Comparison of ENCODE assay signal across 11 mouse cellular contexts in the genomic region with DNA sequence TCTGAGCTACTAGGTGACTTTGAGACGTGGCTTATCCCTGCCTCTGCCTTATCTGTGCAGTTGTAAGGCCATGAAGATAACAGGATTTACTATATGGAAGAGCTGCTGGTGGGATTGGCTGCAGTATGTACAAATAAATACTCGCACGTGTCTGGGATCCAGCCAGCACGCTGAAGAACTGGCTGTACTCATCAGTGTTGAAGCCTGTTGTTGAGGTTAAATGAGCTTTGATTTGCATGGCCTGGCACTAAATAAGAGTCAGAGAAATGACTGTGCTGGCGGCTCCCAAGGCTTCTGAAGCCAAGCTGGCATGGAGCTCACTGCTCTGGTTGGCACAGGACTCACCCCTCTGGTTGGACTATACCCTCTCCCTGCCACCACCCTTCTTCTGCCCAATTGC. TPM values are rescaled to one million over a fixed set of nuclear protein-coding genes. Genes with fewer than 3 reads are reported as not detected.
DNase-seq lines count a peak whose midpoint lies in the region; ATAC-seq lines count a peak whose summit lies in the region.
"Had no signal": no experiment of that assay in that cellular context is flagged by ENCODE, and none has a peak within 500 bp of the region (broad histone marks: within the 10 kb centered on the region; RNA-seq: fewer than 3 reads in every experiment).

No protein-coding gene starts in this region.

- H3K4me3 ChIP-seq in heart, embryonic 11.5 days (ENCODE audit: low read depth, low read length), result no peak overlapping the region
- no peak overlapping the region for H3K4me3 ChIP-seq in hindbrain, embryonic 14.5 days (replicated peaks; ENCODE audit: low read length)

- H3K36me3 ChIP-seq in heart, embryonic 11.5 days (ENCODE audit: control insufficient read depth, insufficient read depth, low read length), result no peaks in the 10 kb centered on the region
- no peaks in the 10 kb centered on the region for H3K36me3 ChIP-seq in hindbrain, embryonic 14.5 days (replicated peaks; ENCODE audit: control insufficient read depth, insufficient read depth)

- H3K9me3 ChIP-seq in heart, embryonic 11.5 days (replicated peaks; ENCODE audit: control insufficient read depth, low read length), result no peaks in the 10 kb centered on the region
- no peaks in the 10 kb centered on the region for H3K9me3 ChIP-seq in hindbrain, embryonic 14.5 days (ENCODE audit: control insufficient read depth, low read length)

- H3K27ac ChIP-seq in heart, embryonic 11.5 days (ENCODE audit: low read depth, low read length), result no peak overlapping the region
- no peak overlapping the region for H3K27ac ChIP-seq in hindbrain, embryonic 14.5 days
- H3K27ac ChIP-seq: liver, embryonic 14.5 days had no signal

- 45% methylated on average over 5 of the region's 5 CpGs for WGBS in heart, embryonic 11.5 days (ENCODE audit: insufficient replicate concordance)
- WGBS in hindbrain, embryonic 14.5 days, result 81% methylated on average over 5 of the region's 5 CpGs

- DNase-seq in heart, postnatal 10 days, result peak; percentile 4 to 6
- DNase-seq in lung, postnatal 36 days, result peak; percentile 58
- no peak for DNase-seq in lung, postnatal 10 days
- peak; percentile 1 for DNase-seq in cerebellum, adult 8-10 months
- peak; percentile 48 for DNase-seq in testis, postnatal 10 days (ENCODE audit: low spot score)
- no peak for DNase-seq in hindbrain, embryonic 14.5 days (ENCODE audit: low spot score)
- no peak for DNase-seq in frontal cortex, postnatal 14 days (ENCODE audit: low spot score in 2 of 2)
- DNase-seq: right cerebral cortex, postnatal 14 days had no signal

- ATAC-seq in heart, embryonic 11.5 days (replicated peaks; ENCODE audit: insufficient number of reproducible peaks, low FRiP score, low TSS enrichment), result no peak
- ATAC-seq in hindbrain, embryonic 14.5 days (ENCODE audit: low FRiP score), result no peak

- no peak overlapping the region for H3K9ac ChIP-seq in heart, embryonic 11.5 days (ENCODE audit: low read depth, low read length)
- no peak overlapping the region for H3K9ac ChIP-seq in hindbrain, embryonic 14.5 days
- H3K9ac ChIP-seq: liver, embryonic 14.5 days had no signal

- no peaks in the 10 kb centered on the region for H3K27me3 ChIP-seq in heart, embryonic 11.5 days (ENCODE audit: control insufficient read depth, insufficient read depth, low read length)
- H3K27me3 ChIP-seq in hindbrain, embryonic 14.5 days (ENCODE audit: control insufficient read depth, insufficient read depth, low read length), result no peaks in the 10 kb centered on the region

- H3K4me2 ChIP-seq in heart, embryonic 11.5 days, result no peak overlapping the region
- no peak overlapping the region for H3K4me2 ChIP-seq in hindbrain, embryonic 14.5 days (replicated peaks)

- H3K4me1 ChIP-seq in heart, embryonic 11.5 days (ENCODE audit: control insufficient read depth, insufficient read depth, low read length), result no peaks in the 10 kb centered on the region
- 0 out of 2 replicates have a peak, but pooled peaks cover 6% of the 10 kb centered on the region for H3K4me1 ChIP-seq in hindbrain, embryonic 14.5 days (replicated peaks; ENCODE audit: control insufficient read depth, insufficient read depth, low read length)

- intact Hi-C loops in heart, postnatal 10 days (cut with DNase I), result no loop called here

RNA-seq across cellular contexts. Expression of a gene that starts 25.5 kb away (rescaled TPM):
- not detected for total RNA-seq in heart, postnatal 10 days (2021)
- polyA plus RNA-seq in heart, embryonic 11.5 days (2014; fragmentation: Nextera tagmentation; extraction: Ambion mirVana), result 0.27 TPM in 1 of 2 replicates, not detected in the other
- not detected in 2 replicates for polyA plus RNA-seq in hindbrain, embryonic 14.5 days (2014; fragmentation: Nextera tagmentation; extraction: Ambion mirVana)
- total RNA-seq: layer of hippocampus, postnatal 14 days had no signal
- polyA plus RNA-seq: liver, embryonic 14.5 days had no signal

RNA-seq across cellular contexts. Expression of a gene that starts 26.2 kb away (rescaled TPM):
- total RNA-seq in heart, postnatal 10 days (2021), result not detected
- polyA plus RNA-seq in heart, embryonic 11.5 days (2014; fragmentation: Nextera tagmentation; extraction: Ambion mirVana), result not detected in 2 replicates
- polyA plus RNA-seq in hindbrain, embryonic 14.5 days (2014; fragmentation: Nextera tagmentation; extraction: Ambion mirVana), result 0.56 and 0.77 TPM in 2 replicates
- total RNA-seq: layer of hippocampus, postnatal 14 days had no signal
- polyA plus RNA-seq: liver, embryonic 14.5 days had no signal

RNA-seq across cellular contexts. Expression of a gene that starts 51.9 kb away (rescaled TPM):
- under 1 TPM in 1 of 2 experiments, not detected in 1; 0.74 TPM for total RNA-seq in heart, postnatal 10 days (2021)
- polyA plus RNA-seq in heart, embryonic 11.5 days (2014; fragmentation: Nextera tagmentation; extraction: Ambion mirVana), result not detected in 2 replicates
- polyA plus RNA-seq in hindbrain, embryonic 14.5 days (2014; fragmentation: Nextera tagmentation; extraction: Ambion mirVana), result 1.3 TPM in 2 replicates
- total RNA-seq: layer of hippocampus, postnatal 14 days had no signal

Comparison
In these comparisons a context has a peak if more than half of its experiments do, and no peak if none do; other contexts are left out.
1. DNase-seq: peak in heart, postnatal 10 days (2 of 2), lung, postnatal 36 days (single experiment), cerebellum, adult 8-10 months (single experiment) and testis, postnatal 10 days (single experiment); none in lung, postnatal 10 days (single experiment), hindbrain, embryonic 14.5 days (single experiment) and frontal cortex, postnatal 14 days (0 of 2).